Mouse (Mus musculus) thymus, adult 2 months (tissue): ENCODE measurements around the gene Rab9.

Experiments
- CTCF ChIP-seq: fragments of 200-500 bp; IDR thresholded peaks from 2 replicates; pipeline ENCODE4 v1.5.1; 2012; ENCODE audit warnings: mild to moderate bottlenecking, control low read depth, low read length, moderate library complexity, borderline replicate concordance; ENCODE audit not compliant: control insufficient read depth, poor library complexity, insufficient read depth; ENCODE audit errors: extremely low read depth
- POLR2A ChIP-seq: fragments of 200-500 bp; IDR thresholded peaks from 2 replicates; pipeline ENCODE4 v1.6.1; 2012; ENCODE audit warnings: mild to moderate bottlenecking, low read length, control low read depth, moderate library complexity; ENCODE audit not compliant: control insufficient read depth, poor library complexity, insufficient read depth; ENCODE audit errors: extremely low read depth

GRCm38 (mm10) chrX:166434812-166435211 is 44.9 kb downstream of the Rab9 start:
- TF ChIP-seq CTCF (no peak), POLR2A (no peak)
